Mouse (Mus musculus) liver, embryonic 14.5 days (tissue): Measurements from ENCODE around the gene Golga4.

ENCODE experiments used
- CTCF ChIP-seq: IDR thresholded peaks from 2 replicates; pipeline ENCODE4 v1.5.1; 2016; ENCODE audit warnings: antibody characterized with exemption, low read depth, control low read depth
- EP300 ChIP-seq: IDR thresholded peaks from 2 replicates; pipeline ENCODE4 v1.6.1; 2016; ENCODE audit warnings: antibody characterized with exemption, low read depth

DNA sequence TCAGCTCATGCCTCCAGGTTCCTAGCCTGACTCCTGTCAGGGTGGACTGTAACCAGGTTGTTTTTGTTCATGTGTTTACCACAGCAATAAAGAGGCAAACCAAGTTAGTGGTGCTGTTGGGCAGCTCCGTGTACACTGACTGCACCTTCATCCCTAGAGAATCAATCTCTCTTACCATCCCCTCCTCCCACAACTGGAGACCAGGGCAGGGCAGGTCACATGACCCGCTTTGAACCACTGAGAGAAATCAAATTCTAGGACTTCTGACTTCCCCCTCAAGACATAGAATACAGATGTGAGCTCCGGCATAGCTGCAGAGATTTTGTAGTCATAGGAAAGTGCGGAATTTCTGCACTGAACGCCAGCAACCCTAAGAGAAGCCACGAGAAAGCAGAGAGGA is 85.6 kb downstream of the Golga4 start:
- TF ChIP-seq EP300, result no peak
- TF ChIP-seq CTCF, result no peak
